Mouse (Mus musculus): ENCODE measurements around the gene Gm48552.

- TF ChIP-seq CTCF (IDR thresholded peaks at IDR 0.05; ENCODE audit: low read depth) (no peak), EP300 (optimal IDR thresholded peaks at IDR 0.05) (no peak)
Observed at GRCm38 (mm10) chr10:81432169-81432867, 43.5 kb downstream of the Gm48552 start.
